Comparison of ENCODE assay signal across 24 mouse cellular contexts in genomic region chr3:153847207-153847733, GRCm38 (mm10). TPM values are rescaled to one million over a fixed set of nuclear protein-coding genes. Genes with fewer than 3 reads are reported as not detected.
"Had no signal": no experiment of that assay in that cellular context is flagged by ENCODE, and none has a peak within 500 bp of the region (broad histone marks: within the 10 kb centered on the region; RNA-seq: fewer than 3 reads in every experiment).

No protein-coding gene starts in this region.

- H3K36me3 ChIP-seq: midbrain, embryonic 12.5 days; midbrain, embryonic 15.5 days; neural tube, embryonic 12.5 days; neural tube, embryonic 15.5 days; stomach, embryonic 15.5 days had no signal

- H3K4me3 ChIP-seq: left cerebral cortex, adult 2 months; midbrain, embryonic 12.5 days; midbrain, embryonic 15.5 days; neural tube, embryonic 12.5 days; neural tube, embryonic 15.5 days; stomach, embryonic 15.5 days had no signal

- H3K9me3 ChIP-seq: midbrain, embryonic 12.5 days; midbrain, embryonic 15.5 days; neural tube, embryonic 12.5 days; neural tube, embryonic 15.5 days; stomach, embryonic 15.5 days had no signal

- H3K4me1 ChIP-seq: midbrain, embryonic 12.5 days; midbrain, embryonic 15.5 days; neural tube, embryonic 15.5 days; stomach, embryonic 15.5 days had no signal

- H3K27me3 ChIP-seq: midbrain, embryonic 12.5 days; midbrain, embryonic 15.5 days; neural tube, embryonic 12.5 days; neural tube, embryonic 15.5 days; stomach, embryonic 15.5 days had no signal

- H3K9ac ChIP-seq: lung, embryonic 14.5 days; midbrain, embryonic 12.5 days; midbrain, embryonic 15.5 days; neural tube, embryonic 12.5 days; neural tube, embryonic 15.5 days; stomach, embryonic 15.5 days had no signal

- DNase-seq: kidney, adult 18-20 months; kidney, adult 9 months; kidney, postnatal 25 days; layer of hippocampus, postnatal 36 days; lung, embryonic 14.5 days; retina, postnatal 1 day; right cerebral cortex, postnatal 25 days; spleen, adult 18-20 months; thymus, adult 2 months; thymus, postnatal 14 days; thymus, postnatal 4 days had no signal

- H3K27ac ChIP-seq: left cerebral cortex, adult 2 months; macrophage; midbrain, embryonic 12.5 days; midbrain, embryonic 15.5 days; neural tube, embryonic 12.5 days; neural tube, embryonic 15.5 days; stomach, embryonic 15.5 days had no signal

- H3K4me2 ChIP-seq: lung, embryonic 14.5 days; midbrain, embryonic 12.5 days; midbrain, embryonic 15.5 days; neural tube, embryonic 12.5 days; neural tube, embryonic 15.5 days; stomach, embryonic 15.5 days had no signal

- ATAC-seq: lung, postnatal 0 days; midbrain, embryonic 15.5 days had no signal

RNA-seq across cellular contexts. Expression of gene Asb17, which starts 3.3 kb away (rescaled TPM):
- total RNA-seq: layer of hippocampus, adult 8-10 months; layer of hippocampus, postnatal 10 days; layer of hippocampus, postnatal 36 days; left cerebral cortex, adult 2 months; left cerebral cortex, postnatal 10 days; left cerebral cortex, postnatal 36 days had no signal
- polyA plus RNA-seq: large intestine, adult 2 months; lung, postnatal 0 days; macrophage; neural tube, embryonic 15.5 days; thymus, adult 2 months had no signal

RNA-seq across cellular contexts. Expression of gene Msh4, which starts 58.7 kb away (rescaled TPM):
- polyA plus RNA-seq: macrophage had no signal
